Mouse (Mus musculus): ENCODE measurements at regions not wholly inside any gene's neighbourhood (a gene's known extent, or its start where the extent isn't known, plus 50 kb on each side); places are given as distances from the start of the nearest gene placed in this dataset.

- TF ChIP-seq POLR2A (IDR thresholded peaks at IDR 0.05; ENCODE audit: insufficient read length, low read depth) (no peak), TCF12 (IDR thresholded peaks at IDR 0.05; ENCODE audit: insufficient read depth, poor library complexity, severe bottlenecking) (no peak), SRF (IDR thresholded peaks at IDR 0.05; ENCODE audit: control insufficient read depth, insufficient read length, low read depth) (no peak), MAX (IDR thresholded peaks at IDR 0.05; ENCODE audit: low read depth) (no peak), E2F4 (IDR thresholded peaks at IDR 0.05; ENCODE audit: insufficient read depth) (no peak), POLR2AphosphoS2 (IDR thresholded peaks at IDR 0.05; ENCODE audit: insufficient read length, low read depth) (no peak), MYOD1 (IDR thresholded peaks at IDR 0.05; ENCODE audit: control insufficient read depth in 1 of 3, insufficient read length in 2 of 3, low read depth in 2 of 3) (no peak), USF1 (IDR thresholded peaks at IDR 0.05; ENCODE audit: low read depth) (no peak)
These were observed 709.6 kb downstream of the Efna5 start for GRCm38 (mm10) chr17:62171532-62171931.

Data from myocyte (in vitro differentiated cells).